Mouse (Mus musculus): ENCODE results near the gene Slc26a5. TPM values are rescaled to one million over a fixed set of nuclear protein-coding genes. Genes with fewer than 3 reads are reported as not detected.
A peak's percentile ranks its signal among the peaks of the same experiment; 100 is the strongest.

Slc26a5 gene
- total and polyA plus RNA-seq, 3 experiments = not detected

DNA sequence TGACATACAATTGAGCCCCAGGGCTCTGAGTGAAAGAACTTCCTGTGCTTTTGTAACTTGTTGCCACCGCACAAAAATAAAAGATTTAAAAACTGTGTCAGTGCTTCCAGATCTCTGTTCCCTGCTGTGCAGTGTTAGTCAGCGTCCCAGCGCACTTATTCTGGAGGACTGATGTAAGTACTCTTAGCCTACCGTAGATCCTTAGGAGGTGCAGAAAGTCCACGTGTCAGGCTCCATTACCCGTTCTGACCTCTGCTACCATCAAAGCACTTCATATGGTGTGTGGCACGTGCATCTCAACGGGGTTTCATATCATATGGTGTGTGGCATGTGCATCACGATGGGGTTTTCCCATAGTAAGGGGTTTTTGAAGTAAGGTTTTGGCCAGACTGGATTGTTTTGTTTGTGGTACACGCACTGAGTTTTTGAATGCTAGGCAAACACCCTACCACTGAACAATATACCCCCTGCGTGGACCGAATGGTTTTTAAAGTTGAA, 61.7 kb downstream of the Slc26a5 start:
- dilution Hi-C loops (cut with MboI; ENCODE audit: extremely low pct_ligation_motif_present, extremely low pct_unique_long_range_greater_than_20kb, low sequenced_read_pairs) = no loop called here
- Histone ChIP-seq H3K9ac (ENCODE audit: insufficient read depth, low read depth) (no peak overlapping the region), H3K4me1 (ENCODE audit: control insufficient read depth in 1 of 2, insufficient read depth in 2 of 2) (peaks cover 2 to 8% of the 10 kb centered on the region in 2 experiments; a peak in 2 of 4 replicates), H3K9me3 (replicated peaks; ENCODE audit: low read length) (no peaks in the 10 kb centered on the region), H3K27ac (ENCODE audit: insufficient read depth, low read depth) (no peak overlapping the region), H3K4me3 (replicated peaks in 1 of 3; ENCODE audit: low read depth in 2 of 3, low read length in 2 of 3, poor library complexity in 1 of 3) (no peak overlapping the region), H3K79me2 (replicated peaks; ENCODE audit: control insufficient read depth, extremely low read depth, insufficient read depth, poor library complexity, severe bottlenecking) (no peaks in the 10 kb centered on the region), H3K4me2 (ENCODE audit: insufficient read depth, low read depth, poor library complexity, severe bottlenecking) (no peak overlapping the region), H3K27me3 (replicated peaks) (no peaks in the 10 kb centered on the region), H3K36me3 (replicated peaks in 1 of 2; ENCODE audit: control insufficient read depth in 1 of 2, insufficient read depth in 1 of 2, low read length in 1 of 2) (peaks cover 36 to 60% of the 10 kb centered on the region in 2 experiments)
- TF ChIP-seq JUN (IDR thresholded peaks at IDR 0.05; ENCODE audit: insufficient read depth, low read depth, low read length) (no peak), BHLHE40 (IDR thresholded peaks at IDR 0.05; ENCODE audit: low read depth, low read length) (peak; percentile 94)
- in situ Hi-C loops (cut with MboI; ENCODE audit: low pct_ligation_motif_present, low pct_unique_long_range_greater_than_20kb, low sequenced_read_pairs) = no loop called here
- DNase-seq (ENCODE audit: extremely low read depth) = peak; percentile 17

DNA sequence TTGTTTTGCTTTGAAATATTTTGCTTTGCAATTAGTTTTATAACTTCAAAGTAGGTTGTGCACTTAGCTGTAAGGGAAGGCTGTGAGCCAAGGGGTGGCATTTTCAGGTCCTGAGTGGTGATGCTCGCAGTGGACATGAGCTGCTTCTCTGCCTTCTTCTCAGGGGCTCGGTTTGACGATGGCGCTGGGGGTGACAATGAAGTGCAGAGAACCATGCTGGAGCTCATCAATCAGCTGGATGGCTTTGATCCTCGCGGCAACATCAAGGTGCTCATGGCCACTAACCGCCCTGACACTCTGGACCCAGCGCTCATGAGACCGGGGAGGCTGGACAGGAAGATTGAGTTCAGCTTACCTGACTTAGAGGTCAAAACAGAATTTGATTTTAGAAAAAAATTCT, 62.5 kb downstream of the Slc26a5 start:
- H3K9me3 ChIP-seq (replicated peaks; ENCODE audit: low read length) = no peaks in the 10 kb centered on the region
- H3K27me3 ChIP-seq (replicated peaks) = no peaks in the 10 kb centered on the region
- in situ Hi-C loops (cut with MboI; ENCODE audit: low pct_ligation_motif_present, low pct_unique_long_range_greater_than_20kb, low sequenced_read_pairs) = no loop called here
- H3K27ac ChIP-seq (ENCODE audit: insufficient read depth, low read depth) = no peak overlapping the region
- H3K9ac ChIP-seq (ENCODE audit: insufficient read depth, low read depth) = no peak overlapping the region
- H3K4me1 ChIP-seq (ENCODE audit: control insufficient read depth in 1 of 2, insufficient read depth in 2 of 2) = peaks cover 2 to 8% of the 10 kb centered on the region in 2 experiments; a peak in 2 of 4 replicates
- no peak overlapping the region for H3K4me2 ChIP-seq (ENCODE audit: insufficient read depth, low read depth, poor library complexity, severe bottlenecking)
- dilution Hi-C loops (cut with MboI; ENCODE audit: extremely low pct_ligation_motif_present, extremely low pct_unique_long_range_greater_than_20kb, low sequenced_read_pairs) = no loop called here
- no peak for TF ChIP-seq PAX5 (IDR thresholded peaks at IDR 0.05; ENCODE audit: low read length)
- TF ChIP-seq ZKSCAN1 (IDR thresholded peaks at IDR 0.05; ENCODE audit: borderline replicate concordance, low read depth, low read length) = no peak
- TF ChIP-seq HCFC1 (IDR thresholded peaks at IDR 0.05; ENCODE audit: low read depth, low read length) = no peak
- TF ChIP-seq E2F4 (IDR thresholded peaks at IDR 0.05; ENCODE audit: insufficient replicate concordance, low read depth, low read length) = no peak
- TF ChIP-seq IRF4 (IDR thresholded peaks at IDR 0.05; ENCODE audit: low read depth, low read length) = no peak
- TF ChIP-seq MAZ (IDR thresholded peaks at IDR 0.05; ENCODE audit: low read depth, low read length) = no peak
- no peak for TF ChIP-seq POLR2AphosphoS2 (IDR thresholded peaks at IDR 0.05; ENCODE audit: low read depth, low read length)
- no peak for TF ChIP-seq MXI1 (IDR thresholded peaks at IDR 0.05; ENCODE audit: low read depth, low read length)
- TF ChIP-seq UBTF (IDR thresholded peaks at IDR 0.05; ENCODE audit: low read depth, low read length) = no peak
- TF ChIP-seq EP300 (IDR thresholded peaks at IDR 0.05; ENCODE audit: low read length) = no peak
- no peak for TF ChIP-seq TBP (conservative IDR thresholded peaks at IDR 0.05; ENCODE audit: low read depth, low read length)
- no peak for TF ChIP-seq CTCF (conservative IDR thresholded peaks at IDR 0.05 in 1 of 2, IDR thresholded peaks at IDR 0.05 in 1 of 2; ENCODE audit: low read depth in 2 of 2, low read length in 2 of 2)
- no peak for TF ChIP-seq POLR2A (IDR thresholded peaks at IDR 0.05; ENCODE audit: low read depth, low read length)
- no peak for TF ChIP-seq ZC3H11A (IDR thresholded peaks at IDR 0.05; ENCODE audit: low read depth, low read length)
- TF ChIP-seq MEF2A (IDR thresholded peaks at IDR 0.05; ENCODE audit: borderline replicate concordance, low read depth, low read length) = no peak
- no peak for DNase-seq (ENCODE audit: extremely low read depth)
- peaks cover 40 to 65% of the 10 kb centered on the region in 2 experiments for H3K36me3 ChIP-seq (replicated peaks in 1 of 2; ENCODE audit: control insufficient read depth in 1 of 2, insufficient read depth in 1 of 2, low read length in 1 of 2)
- no peak overlapping the region for H3K4me3 ChIP-seq (replicated peaks in 1 of 3; ENCODE audit: low read depth in 2 of 3, low read length in 2 of 3, poor library complexity in 1 of 3)
- H3K79me2 ChIP-seq (replicated peaks; ENCODE audit: control insufficient read depth, extremely low read depth, insufficient read depth, poor library complexity, severe bottlenecking) = no peaks in the 10 kb centered on the region; the same call in 1 of the 2 replicates
